Mouse (Mus musculus): ENCODE data around the gene Nfx1.

Gene Nfx1

GRCm38 (mm10) chr4:41043961-41044360 lies 73.3 kb downstream of the Nfx1 start:
- in situ Hi-C loops (cut with MboI, MseI), result no loop called here

DNA sequence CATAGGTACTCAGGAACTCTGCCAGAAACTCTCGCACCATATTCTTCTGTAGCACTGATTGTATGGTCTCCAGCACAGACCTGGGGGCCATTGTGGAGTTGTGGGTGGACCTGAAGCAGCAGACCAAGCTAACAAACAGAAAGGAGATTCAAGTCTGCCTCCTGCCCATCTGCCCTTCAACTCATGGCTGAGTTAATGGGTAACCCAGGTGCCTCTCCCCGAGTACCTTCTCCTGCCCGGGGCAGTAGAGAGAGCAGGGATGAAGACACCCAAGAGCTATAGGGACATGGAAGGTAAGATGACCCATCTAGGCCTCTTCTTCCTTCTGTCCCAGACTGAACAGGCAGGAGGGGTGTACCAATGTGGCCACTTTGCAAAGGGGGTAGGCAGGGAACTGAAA lies 74.6 kb downstream of the Nfx1 start:
- in situ Hi-C loops (cut with MboI, MseI), result no loop called here

DNA sequence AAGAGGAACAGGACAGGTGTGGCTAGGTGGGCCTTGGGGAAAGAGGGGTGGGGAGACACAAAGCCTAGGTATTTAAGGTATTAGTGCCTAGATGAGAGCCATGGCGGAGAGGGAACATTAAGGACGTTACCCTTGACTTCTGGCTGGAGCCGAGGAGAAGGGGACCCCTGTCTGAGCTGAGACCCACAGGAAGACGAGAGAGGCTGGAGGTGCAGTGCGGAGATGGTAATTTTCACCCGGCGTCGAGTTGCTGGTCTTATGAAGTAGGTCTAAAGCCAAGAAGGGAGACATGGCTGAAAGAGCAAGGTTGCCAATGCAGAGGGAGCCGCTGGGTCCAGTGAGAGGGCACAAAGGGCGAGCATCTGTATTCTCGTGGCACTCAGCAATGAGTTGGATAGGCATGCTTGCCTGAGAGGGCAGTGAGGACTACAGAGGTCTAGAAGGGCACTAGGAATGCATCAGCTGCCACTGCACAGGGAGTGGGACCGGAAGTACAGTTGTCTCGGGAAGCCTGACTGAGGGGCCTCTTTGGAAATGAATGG lies 75.6 kb downstream of the Nfx1 start:
- in situ Hi-C loops (cut with MboI, MseI), result no loop called here

GRCm38 (mm10) chr4:41047524-41048271 lies 77.0 kb downstream of the Nfx1 start, which contains the start of gene Aqp7:
TSS of gene Aqp7 (minus strand) at chr4:41048139.
- in situ Hi-C loops (cut with MboI, MseI), result no loop called here

DNA sequence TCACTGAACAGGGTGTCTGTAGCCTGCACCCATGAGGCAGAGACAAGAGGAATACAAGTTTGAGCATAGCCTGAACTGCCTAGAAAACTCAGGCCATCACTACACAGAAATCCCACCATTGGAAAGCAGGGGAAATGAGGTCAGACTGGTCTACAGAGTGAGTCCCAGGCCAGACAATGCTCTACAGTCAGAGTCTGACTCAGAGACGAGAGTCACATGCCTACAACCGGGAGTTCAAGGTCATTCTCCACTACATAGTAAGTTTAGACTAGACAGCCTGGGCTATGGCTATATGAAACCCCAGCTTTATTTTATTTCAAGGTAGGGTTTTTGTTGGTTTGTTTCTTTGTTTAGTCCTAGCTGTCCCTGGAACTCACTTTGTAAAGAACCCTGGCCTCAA lies 78.2 kb downstream of the Nfx1 start:
- in situ Hi-C loops (cut with MboI, MseI), result no loop called here

GRCm38 (mm10) chr4:41050726-41051675 lies 80.3 kb downstream of the Nfx1 start:
- in situ Hi-C loops (cut with MboI, MseI), result loop anchor here (5.0 kb wide), 1 partner anchor 66 kb away; no protein-coding TSS in a partner anchor

DNA sequence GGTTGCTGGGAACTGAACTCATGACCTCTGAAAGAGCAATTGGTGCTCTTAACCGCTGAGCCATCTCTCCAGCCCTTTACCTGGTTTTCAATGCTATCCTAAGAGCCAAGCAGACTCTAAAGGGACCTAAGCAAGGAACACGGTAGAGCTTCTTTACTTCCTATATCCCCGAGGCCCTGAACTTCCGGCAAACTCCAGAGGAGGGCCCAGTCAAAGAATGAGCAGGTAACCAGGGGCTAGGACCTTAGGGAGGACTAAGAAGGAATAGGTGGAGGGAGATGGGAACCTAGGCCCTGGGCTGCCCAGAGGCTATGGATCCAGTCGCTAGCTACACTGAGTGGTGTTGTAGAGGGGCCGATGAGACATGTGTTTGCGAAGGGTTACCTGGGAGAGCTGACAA lies 81.1 kb downstream of the Nfx1 start:
- in situ Hi-C loops (cut with MboI, MseI), result loop anchor here (5.0 kb wide), 1 partner anchor 66 kb away; no protein-coding TSS in a partner anchor

- in situ Hi-C loops (cut with MboI, MseI), result no loop called here
These were observed 84.4 kb downstream of the Nfx1 start for GRCm38 (mm10) chr4:41055111-41055510.

- in situ Hi-C loops (cut with MboI, MseI), result no loop called here
These were observed 85.5 kb downstream of the Nfx1 start for GRCm38 (mm10) chr4:41056253-41056652.

DNA sequence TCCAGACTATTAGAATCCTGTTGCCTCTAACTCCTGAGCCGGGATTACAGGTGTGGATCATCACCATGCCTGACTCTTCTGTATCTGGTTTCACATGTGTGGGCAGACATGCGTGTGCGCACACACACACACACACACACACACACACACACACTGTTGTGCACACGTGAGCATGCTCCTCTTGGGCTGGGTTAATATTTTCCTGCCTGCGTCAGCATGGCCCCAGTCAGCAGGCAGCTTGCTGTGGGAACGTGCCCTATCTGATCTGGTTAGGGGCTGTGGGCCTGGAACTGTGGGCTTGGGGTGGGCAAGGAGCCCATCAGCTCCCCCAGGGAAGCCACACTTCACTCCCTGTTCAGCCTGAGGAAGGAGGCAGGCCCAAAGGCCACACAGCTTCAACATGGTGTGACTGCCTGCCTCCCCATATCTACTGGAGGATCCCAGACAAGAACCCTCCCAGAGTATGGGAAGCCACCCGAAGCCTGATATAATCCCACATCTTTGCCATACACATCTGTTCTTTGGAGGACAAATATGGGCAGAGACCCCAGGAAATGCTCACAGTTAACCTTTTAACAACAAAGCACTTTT lies 86.1 kb downstream of the Nfx1 start:
- in situ Hi-C loops (cut with MboI, MseI), result no loop called here

DNA sequence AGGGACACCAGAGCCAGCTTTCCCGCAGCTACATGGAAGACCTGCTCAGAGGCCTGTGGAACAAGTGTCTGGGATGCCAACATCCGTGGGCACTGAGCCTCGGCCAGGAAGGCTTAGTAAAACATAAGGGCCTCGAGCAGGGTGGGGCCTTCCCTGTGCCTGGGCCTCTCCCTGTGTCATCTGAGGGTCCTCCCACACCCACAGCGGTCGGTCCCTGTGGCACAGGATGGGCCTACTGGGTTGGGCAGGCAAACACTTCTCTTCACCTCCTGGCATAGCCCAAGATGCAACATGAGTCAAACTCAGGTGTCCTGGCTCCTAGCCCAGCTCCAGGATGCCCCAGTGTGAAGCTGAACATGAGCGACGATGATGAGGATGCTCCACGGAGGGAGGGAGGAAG lies 86.7 kb downstream of the Nfx1 start:
- in situ Hi-C loops (cut with MboI, MseI), result no loop called here

GRCm38 (mm10) chr4:41063351-41063750 lies 92.6 kb downstream of the Nfx1 start:
- in situ Hi-C loops (cut with MboI, MseI), result no loop called here

- in situ Hi-C loops (cut with MboI, MseI), result no loop called here
These were observed 93.4 kb downstream of the Nfx1 start for GRCm38 (mm10) chr4:41063894-41064673.

- in situ Hi-C loops (cut with MboI, MseI), result no loop called here
These were observed 94.5 kb downstream of the Nfx1 start for GRCm38 (mm10) chr4:41065196-41065595.

- in situ Hi-C loops (cut with MboI, MseI), result no loop called here
These were observed 101.1 kb downstream of the Nfx1 start for GRCm38 (mm10) chr4:41071500-41072429.

DNA sequence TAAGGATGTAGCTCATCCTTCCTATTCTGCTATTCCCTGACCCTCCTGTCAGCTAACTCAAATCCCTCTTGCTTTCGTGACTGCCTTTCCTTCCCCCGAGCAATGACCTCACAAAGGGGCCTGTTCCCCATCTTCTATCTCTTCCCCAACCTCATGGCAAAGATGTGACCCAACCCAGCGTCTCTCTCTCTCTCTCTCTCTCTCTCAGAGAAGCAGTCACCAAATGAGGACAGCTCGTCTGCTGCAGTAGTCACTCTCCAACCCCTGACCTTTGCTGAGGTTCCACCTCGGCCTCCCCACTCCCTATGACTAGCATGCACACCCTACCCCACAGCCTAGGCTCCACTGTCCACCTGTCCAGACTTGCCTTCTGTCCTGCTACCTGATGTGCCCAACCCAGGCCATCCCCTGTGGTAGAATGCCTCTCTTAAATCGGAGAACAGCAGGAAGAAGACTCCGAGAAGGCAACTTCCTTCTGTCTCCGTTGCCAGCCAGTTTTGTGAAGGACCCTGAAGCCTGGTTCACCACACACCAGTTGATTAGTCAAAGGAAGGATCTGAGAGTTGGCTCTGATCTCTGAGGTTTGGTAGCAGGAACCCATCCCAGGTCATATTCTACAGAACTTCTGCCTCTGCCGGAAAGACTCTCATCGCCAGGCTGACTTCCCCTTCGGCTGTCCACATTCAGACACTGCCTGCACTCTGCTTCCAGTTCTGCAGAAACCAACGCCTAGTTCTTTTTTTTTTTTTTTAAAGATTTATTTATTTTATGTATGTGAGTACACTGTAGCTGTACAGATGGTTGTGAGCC lies 102.5 kb downstream of the Nfx1 start:
- in situ Hi-C loops (cut with MboI, MseI), result no loop called here

DNA sequence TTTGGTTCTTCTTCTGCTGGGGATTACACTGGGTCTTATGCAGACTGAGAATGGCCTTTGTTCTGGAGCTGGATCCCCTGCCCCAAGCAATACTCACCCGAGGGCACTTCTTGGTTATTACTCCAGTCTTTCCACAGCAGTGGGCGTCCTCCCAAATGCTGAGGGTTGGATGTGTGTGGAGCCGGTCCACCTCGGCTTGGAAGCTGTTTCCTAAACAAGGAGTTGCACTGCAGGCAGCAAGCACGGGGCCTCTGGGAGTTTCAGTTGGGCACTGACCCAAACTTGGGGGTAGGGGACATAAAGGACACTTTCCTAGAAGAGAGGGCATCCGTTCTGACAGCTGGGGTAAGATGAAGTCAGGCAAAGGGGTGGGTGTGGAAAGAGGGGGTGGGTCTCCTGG lies 103.8 kb downstream of the Nfx1 start:
- in situ Hi-C loops (cut with MboI, MseI), result no loop called here
